Mouse (Mus musculus) adrenal gland, postnatal 36 days (tissue): Measurements from ENCODE around the gene Lmnb2. TPM values are rescaled to one million over a fixed set of nuclear protein-coding genes. Genes with fewer than 3 reads are reported as not detected.

ENCODE experiments used
- DNase-seq, 2 experiments: peaks; one replicate each; pipeline ENCODE4 v3.0.0; 2021; ENCODE audit warnings: mixed read lengths in 1 of 2
- total RNA-seq, 2 experiments: library from RNA; stranded (reverse); gene quantifications; 2 replicates each; pipeline ENCODE4 v1.2.3; 2021

Gene Lmnb2
- total RNA-seq, 2 experiments from 2014 or later: 11.2 to 17.2 TPM

DNA sequence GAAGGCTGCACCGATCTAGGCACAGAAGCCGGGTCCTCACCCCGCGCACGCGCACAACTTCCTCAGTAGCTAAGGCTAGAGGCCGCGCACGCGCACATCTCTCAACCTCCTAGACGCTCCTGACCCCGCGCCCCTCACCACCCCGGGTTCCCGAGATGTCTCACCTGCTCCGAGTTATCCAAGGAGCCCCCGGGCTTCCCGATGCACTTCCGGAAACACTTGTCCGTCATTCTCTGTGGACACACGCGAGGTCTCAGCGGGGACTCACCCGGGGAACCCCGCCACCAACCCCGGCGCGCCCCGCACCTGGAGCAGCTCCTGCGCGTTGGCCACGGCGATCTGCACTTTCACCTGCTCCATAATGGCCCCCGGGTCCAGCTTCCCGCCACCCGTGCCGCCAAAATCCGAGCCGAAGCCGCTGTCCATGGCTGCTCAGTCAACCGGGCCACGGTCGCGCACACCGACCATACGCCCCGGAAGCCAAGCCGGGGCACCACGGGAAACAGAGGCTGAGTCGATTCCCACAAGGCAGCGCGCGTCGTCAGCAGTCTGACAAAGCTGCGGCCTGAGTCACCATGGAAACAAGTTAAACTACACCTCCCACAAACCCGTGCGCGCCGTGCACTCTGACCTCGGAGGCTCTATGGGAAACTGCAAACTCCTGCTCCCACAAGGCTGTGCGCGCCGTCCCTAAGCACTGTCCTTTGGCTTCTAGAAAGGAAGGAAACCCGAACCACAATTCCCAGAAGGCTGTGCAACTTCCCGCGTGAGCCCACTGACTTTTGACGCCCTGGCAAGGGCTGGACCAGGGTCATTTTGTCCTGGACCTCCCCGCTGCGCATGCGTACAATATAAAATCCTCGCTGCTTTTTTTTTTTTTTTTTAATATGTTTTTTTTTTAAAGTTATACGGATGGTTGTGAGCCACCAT lies 17.5 kb downstream of the Lmnb2 start, which contains the start of gene Timm13:
TSS of gene Timm13 (minus strand) at position 652 of the 930 bp plus-strand sequence.
- peak; percentile 97 to 98 for DNase-seq

DNA sequence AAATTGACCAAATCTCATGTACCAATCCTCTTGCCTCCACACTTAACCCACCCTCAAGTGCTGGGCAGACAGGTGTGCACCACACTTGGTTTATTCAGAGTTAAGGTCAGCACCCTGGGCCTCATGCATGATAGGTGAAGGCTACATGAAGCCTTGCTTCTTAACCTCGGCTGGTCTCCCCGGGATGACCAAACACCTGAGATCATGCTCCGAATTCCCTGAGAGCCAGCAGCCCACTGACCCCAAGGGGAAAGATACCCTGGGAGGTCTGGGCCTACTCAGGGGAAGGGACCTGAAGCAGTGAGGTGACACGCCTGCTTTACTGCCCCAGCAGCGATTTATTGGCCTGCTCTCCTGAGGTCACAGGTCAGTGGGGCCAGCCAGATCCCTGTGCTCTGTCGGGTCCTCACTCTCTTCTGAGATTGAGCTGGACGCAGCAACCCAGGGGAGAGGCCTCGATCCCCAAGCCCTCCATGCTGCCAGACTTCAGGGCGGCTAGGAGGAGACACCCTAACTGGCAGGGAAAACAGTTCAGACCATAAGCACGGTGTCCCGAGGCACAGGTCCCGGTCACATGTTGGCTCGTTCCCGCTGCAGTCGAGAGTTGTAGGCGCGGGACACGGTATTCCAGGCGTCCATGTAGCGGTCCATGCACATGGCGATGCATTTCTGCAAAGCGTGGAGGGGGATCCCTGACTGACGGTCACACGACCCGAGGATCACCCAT lies 18.3 kb downstream of the Lmnb2 start:
- DNase-seq: no peak

DNA sequence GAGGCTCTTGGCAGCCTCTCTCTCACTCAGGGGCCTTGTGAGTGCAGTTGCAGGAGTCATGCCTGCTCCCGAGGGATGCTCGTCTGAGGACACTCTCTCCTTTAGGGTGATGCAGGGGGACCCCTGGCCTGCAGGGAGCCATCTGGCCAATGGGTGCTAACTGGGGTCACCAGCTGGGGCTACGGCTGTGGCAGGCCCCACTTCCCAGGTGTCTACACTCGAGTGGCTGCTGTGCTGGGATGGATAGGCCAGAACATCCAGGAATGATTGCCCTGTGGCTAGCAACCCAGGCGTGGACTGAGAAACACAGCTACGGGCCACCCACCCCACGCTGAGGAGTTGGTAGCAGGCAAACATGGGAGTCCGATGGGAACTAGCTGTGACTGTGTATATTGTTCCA lies 19.0 kb downstream of the Lmnb2 start:
- no peak for DNase-seq

DNA sequence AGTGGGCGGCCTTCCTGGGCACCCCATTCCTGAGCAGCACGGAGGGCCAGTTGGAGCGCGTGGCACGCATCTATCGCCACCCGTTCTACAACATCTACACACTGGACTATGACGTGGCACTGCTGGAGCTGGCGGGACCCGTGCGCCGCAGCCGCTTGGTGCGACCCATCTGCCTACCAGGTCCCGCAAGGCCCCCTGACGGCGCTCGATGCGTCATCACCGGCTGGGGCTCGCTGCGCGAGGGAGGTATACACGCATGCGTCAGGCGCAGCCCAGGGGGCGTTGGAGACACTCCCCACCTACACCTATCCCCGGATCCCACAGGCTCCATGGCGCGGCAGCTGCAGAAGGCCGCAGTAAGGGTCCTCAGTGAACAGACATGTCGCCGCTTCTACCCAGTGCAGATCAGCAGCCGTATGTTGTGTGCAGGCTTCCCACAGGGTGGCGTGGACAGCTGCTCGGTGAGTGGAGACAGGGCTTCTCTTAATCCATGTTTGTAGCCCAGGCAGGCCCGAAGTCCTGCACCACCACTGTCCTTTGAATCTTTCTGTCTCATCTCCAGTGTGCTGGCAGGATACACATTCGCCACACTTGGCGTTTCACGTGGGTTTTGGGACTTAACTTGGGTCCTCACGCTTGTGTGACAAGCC lies 20.1 kb downstream of the Lmnb2 start:
- peak; percentile 40 to 44 for DNase-seq

DNA sequence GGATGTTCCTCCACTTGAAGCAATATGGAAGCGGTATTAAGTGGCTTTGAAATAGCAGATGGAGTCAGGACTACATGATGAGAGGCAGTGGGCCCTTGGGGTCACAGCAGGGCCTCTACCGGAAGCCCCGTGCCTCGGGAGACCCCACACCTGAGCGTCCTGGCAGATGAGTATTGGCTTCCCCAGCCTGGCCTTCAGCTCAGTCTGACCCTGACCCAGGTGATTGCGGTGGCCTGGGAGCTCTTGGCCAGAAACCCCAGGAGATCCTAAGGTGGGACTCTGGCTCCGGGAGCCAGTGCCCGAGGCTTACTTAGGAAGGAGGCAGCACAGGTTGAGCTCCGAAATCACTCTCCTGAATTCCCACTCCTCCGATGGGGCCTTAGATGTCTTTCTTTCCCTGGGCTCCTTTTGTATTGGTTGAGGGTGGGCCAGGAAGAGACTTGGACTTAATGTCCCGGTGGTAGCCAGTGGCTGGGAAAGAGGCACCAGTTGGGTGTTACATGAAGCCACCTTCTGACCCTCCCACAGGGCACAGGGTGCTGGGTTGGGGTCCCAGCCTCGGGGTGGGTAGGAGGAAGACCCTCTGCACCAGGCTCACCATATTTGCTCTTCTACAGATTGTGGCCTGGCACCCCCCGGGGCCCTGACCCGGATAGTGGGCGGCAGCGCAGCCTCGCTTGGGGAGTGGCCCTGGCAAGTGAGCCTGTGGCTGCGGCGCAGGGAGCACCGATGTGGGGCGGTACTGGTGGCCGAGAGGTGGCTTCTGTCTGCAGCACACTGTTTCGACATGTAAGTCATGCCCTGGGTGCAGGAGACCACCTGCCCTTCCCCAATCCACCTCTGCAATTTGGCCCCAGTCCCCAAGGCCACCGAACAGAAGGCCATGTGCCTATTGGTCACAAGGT lies 21.2 kb downstream of the Lmnb2 start:
- DNase-seq: no peak

DNA sequence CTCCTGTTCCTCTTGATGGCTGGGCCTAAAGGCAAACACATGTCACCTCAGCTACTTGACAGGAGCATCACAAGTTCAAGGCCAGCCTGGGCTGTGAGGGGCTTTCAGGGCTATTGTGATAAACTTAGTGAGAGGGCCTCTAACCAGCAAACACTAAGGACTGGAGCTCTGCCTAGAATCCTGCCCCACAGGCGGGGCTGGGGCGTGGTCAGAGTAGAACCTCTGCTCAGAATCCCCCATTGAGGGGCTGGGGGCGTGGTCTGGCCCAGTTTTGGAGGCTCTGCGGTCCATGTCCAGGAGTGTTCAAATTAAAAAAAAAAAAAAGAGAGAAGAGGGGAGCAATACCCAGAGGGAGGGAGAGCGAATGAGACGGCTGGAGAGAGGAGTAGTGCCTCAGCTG lies 22.3 kb downstream of the Lmnb2 start:
- no peak for DNase-seq

DNA sequence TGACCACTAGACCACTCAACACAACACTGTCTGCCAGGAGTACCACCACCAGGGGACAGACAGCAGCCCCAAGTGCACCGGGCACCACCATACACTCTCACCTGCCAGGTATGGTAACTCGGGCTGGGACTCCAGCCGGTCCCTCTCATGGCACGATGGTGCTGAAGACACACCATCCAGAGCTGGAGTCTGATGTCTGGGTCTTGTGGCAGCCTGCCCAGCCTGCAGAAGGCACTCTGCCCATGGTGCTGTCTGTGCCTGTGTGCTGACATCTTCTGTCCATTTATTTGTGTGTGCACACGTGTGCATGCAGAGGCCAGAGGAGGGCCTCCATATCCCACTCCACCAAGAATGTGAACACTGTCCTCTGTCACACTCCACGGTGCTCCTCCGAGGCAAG lies 22.9 kb downstream of the Lmnb2 start:
- no peak for DNase-seq

DNA sequence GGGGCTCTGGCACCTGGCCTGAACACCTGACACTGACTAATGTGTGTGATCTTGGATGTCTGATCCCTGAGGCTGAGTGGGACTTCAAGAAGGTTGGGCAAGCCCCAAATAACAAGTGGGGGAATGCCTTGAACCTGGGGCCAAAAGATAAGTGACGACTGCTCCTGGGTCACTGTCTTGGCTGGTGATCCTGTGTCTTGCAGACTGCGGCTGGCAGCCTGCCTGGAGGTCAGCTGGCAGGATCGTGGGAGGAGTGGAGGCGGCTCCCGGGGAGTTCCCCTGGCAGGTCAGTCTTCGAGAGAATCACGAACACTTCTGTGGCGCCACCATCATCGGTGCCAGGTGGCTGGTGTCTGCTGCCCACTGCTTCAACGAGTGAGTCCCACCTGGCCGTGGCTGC lies 30.9 kb downstream of the Lmnb2 start:
- peak; percentile 90 to 91 for DNase-seq

DNA sequence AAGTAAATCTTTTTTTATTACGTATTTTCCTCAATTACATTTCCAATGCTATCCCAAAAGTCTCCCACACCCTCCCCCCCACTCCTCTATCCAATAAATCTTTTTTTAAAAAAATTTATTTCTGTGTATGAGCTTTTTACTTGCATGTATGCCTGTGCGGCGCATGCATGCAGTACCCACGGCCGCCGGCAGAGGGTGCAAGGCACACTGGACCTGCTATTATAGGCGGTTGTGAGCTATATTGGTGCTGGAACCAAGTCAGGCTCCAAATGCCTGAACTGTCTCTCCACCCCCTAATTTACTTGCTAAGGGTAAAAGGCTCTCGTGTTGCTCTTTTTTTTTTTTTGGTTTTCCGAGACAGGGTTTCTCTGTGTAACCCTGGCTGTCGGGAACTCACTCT lies 36.7 kb downstream of the Lmnb2 start:
- peak; percentile 82 to 84 for DNase-seq

DNA sequence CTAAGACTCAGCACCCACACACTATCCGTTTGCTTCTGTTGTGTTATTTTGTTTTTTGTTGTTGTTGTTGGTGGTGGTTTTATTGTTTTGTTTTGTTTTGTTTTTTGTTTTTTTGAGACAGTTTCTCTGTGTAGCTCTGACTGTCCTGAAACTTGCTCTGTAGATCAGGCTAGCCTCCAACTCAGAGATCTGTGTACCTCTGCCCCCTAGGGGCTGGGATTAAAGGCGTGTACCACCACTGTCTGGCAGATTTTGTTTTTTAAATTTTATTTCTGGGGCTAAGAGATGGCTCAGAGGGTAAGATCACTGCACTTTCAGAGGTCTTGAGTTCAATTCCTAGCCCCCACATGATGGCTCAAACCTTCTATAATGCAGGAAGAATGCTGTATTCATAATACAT lies 37.1 kb downstream of the Lmnb2 start:
- no peak for DNase-seq

DNA sequence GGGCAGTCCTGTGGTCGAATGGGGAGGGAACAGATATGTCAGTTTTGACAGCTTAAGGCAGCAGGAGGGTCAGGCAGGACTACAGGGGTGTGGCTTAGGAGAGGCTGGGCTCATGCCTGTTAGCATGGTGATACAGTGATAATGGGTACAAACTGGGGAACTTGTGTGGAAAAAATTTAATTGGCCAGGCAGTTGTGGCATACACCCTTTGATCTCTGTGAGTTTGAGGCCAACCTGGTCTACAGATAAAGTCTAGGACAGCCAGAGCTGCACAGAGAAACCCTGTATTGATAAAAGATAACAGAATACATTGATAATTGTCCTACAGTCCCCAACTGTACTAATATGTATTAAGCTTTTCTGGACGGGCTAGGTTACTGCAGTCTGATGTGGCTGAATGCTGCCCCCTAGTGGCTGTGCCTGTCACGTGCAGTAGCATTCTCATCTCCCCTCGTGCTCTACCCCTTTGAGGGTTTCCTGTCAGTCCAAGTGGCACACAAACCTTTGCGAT lies 37.9 kb downstream of the Lmnb2 start:
- peak; percentile 75 to 86 for DNase-seq

DNA sequence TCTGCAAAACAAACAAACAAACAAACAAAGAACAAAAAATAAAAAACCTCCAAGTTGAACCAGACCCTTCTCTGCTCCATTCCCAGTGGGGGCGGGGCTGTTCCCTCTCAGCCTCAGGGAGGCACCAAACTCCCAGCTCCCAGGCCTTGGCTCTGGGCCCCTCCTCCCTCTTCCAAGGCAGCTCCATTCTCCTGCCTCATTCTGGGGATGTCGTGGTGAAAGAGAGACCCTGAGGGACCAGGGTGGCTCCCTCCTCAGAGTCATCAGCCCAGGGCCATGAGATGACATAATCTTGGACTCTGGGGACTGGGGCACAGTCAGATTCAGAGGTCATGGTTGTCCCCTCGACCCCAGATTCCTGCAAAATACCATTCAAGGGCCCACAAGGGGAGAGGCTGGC lies 41.5 kb downstream of the Lmnb2 start:
- DNase-seq: peak in 1 of 2 experiments; percentile 18

DNA sequence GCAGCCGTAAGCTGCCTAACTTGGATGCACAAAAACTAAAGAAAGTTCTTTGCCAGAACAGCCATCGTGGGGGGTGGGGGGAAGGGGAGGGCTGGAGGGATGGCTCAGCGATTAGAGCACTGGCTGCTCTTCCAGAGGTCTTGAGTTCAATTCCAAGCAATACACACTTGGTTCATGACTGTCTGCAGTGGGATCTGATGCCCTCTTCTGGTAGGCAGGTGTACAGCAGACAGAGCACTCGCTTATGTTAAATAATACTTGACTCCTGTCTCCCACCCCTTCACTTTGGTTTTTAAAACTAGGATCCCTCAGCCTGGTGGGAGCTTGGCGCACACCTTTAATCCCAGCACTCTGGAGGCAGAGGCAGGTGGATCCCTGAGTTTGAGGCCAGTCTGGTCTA lies 42.0 kb downstream of the Lmnb2 start:
- DNase-seq: peak; percentile 63 to 72

DNA sequence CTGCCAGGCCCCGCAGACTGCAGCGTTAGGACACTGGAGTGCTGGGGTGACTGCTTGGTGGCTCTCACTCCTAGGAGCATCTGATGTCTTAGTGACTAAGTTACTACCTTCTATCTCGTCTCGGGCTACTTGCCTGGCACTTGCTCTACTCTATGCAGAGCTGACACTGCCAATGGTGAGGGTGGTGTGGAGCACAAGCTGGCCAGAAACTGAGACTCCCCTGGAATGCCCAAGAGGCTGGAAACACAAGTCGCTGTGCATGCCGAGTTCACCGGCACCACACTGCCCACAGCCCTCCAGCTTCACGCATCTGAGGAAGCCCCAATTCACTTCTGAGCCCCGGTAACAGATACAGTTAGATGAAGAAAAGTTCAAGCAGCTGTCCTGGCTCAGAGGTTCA lies 44.0 kb downstream of the Lmnb2 start:
- no peak for DNase-seq

DNA sequence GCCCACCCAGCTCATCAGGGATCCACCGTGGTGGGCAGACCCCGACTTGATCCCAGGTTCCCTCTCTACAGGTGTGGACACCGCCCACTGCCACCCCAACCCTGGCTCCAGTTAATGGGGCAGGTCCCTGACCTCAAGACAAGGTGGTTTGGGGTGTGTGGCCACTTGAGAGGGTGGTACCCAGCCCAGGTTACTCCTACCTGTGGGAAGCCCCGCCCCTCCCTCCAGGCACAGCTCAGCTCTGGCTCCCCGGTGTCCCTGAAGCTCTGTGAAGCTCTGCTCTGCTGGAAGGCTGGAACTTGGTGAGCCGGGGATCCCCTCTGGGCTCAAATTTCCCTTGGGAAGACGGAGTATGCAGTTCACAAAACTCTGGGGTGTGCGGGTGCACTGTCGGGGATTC lies 46.5 kb downstream of the Lmnb2 start, which contains the start of gene Tmprss9:
TSS of gene Tmprss9 (plus strand) at position 268 of the 400 bp plus-strand sequence.
- DNase-seq: no peak

DNA sequence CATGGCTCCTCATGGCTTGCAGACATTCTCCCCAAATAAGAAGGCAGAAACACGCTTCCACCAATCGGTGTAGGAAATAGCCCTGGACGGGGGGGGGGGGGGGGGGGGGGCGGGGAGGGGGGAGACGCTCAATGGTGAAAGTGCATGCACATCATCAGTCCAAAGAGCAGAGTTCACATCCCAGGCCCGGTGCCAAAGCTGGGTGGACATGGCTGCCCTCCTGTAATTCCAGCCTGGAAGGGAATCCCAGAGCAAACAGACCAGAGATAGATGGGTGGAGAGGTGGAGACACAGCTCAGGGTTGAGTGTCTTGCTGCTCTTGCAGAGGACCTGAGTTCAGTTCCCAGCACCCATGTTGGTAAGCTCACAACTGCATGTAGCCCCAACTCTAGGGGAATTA lies 47.1 kb downstream of the Lmnb2 start:
- DNase-seq: peak in 1 of 2 experiments; percentile 25

DNA sequence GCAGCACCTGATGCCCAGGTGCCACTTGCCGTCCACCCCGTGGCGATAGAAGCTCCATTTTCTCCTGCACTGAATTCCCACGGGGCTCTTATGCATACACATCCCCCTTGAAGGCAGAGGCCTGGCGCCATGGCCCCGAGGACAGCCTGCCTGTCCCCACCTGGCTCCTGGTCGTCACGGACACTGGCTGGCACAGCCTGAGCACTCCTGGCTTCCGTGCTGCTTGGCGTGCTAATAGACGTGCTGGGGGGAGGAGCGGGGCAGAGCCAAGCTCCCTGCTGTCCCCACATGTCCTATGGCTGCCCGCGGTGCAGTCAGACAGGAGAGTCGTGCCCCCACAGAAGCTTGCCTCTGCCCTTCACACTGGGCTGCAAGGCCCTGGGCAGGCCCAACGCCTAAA lies 53.6 kb downstream of the Lmnb2 start:
- DNase-seq: no peak

DNA sequence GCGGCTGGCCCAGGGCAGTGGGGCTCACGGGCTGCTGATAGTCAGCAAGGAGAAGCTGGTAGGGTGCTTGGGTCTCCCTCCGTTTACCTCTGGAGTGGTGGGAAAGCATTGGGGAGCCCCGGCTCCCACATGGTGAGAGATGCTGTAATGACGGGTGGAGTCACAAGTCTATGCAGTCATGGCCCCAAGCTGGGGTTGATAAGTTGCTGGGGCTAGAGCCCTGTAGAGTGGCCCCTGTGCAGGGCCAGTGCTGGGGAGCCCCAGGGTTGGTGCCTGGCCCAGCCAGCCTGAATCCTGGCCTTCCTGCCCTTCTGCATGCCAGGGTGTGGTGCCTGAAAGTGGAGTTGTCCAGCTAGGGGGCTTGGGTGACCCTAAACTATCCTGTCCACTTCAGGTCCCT lies 55.7 kb downstream of the Lmnb2 start:
- no peak for DNase-seq

DNA sequence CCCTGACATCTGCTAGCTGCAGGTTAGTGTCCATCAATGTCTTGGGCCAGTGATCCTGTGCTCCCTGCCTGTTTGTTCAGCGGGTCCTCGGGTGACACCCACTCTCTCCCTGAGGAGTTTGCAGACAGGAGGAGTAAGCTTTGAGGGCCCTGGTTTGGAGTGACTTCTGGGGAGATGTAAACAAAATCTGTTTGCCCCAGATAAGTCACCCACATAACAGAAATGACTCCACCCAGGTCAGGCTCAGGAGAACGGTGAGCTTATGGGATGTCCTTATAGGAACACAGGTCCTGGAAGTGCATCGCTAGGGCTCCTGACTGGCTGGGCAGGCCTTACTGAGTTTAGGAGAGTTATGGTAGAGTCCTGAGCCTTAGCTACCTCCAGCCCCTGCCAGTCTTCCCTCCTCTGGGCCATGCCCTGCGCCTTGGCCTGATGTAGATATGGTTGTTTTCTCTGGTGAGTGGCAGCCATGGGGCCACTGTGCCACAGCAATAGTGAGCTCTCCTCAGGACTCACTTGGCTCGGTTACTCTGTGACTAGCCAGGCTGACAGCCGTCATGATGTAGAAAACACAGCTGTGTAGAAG lies 59.6 kb downstream of the Lmnb2 start:
- no peak for DNase-seq

DNA sequence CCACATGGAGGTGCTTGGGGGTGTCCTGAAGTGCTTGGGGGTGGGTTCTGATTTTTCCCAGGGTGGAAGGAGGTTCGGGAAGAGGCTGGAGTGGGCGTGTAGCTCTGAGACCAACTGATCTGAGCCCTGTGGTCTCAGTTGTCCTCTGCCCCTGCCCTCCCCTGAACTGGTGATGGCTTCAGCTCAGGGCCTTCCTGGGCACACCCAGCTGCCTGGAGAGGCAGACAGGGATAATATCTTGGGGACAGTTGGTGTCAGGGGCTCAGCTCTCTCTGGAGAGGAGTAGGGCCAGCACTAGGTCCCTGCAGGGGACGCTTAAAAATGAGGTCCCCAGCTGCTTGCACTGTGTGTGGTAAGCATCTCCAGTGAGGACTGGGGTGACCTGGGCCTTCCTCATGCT lies 60.2 kb downstream of the Lmnb2 start:
- DNase-seq: no peak

DNA sequence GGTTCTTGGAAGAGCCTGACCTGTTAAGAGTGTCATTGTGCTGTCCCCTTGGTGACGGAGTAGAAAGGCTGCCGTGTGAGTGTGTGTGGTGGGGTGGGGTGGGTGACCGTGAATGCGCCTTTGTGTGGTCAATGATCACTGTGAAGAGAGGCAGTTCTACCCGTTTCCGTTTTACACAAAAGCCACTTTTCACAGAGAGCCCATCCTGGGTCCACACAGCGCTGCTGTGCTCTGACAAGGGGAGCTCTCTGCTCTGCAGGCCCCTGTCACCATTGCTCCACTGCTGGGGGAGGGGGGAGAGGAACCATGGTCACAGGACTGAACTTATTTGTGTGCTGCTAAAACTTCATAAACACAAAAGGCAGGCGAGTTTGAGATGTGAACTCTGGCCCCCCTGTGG lies 60.7 kb downstream of the Lmnb2 start:
- no peak for DNase-seq
